Mouse (Mus musculus) megakaryocyte, embryonic 14.5 days (primary cell): ENCODE measurements around the gene Scnn1b.

Experiments used
- FLI1 ChIP-seq: IDR thresholded peaks from 2 replicates; pipeline ENCODE4 v1.6.1; 2012; ENCODE audit warnings: low read length, inconsistent platforms, mixed read lengths
- GATA1 ChIP-seq: IDR thresholded peaks from 3 replicates; pipeline ENCODE4 v1.6.1; 2012; ENCODE audit warnings: mixed read lengths, low read length, inconsistent platforms, borderline replicate concordance

DNA sequence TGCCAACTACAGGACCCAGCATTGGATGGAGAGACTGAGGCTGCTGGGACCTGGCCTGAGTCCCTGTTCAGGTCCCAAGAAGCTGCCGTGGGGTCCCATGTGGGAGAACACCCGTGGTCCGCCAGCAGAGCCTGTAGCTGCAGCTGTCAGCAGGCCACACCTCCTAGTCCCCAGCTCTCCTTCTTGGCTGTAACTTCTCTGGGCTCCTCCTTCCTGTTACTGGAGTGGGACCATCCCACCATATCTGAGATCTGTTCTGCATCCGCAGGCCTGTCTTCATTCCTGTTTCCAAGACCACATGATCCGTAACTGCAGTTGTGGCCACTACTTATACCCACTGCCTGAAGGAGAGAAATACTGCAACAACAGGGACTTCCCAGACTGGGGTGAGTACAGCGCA is 49.1 kb downstream of the Scnn1b start:
- no peak for TF ChIP-seq GATA1
- TF ChIP-seq FLI1, result no peak
